Mouse (Mus musculus): Measurements from ENCODE around the gene Myo5a.

Gene Myo5a

DNA sequence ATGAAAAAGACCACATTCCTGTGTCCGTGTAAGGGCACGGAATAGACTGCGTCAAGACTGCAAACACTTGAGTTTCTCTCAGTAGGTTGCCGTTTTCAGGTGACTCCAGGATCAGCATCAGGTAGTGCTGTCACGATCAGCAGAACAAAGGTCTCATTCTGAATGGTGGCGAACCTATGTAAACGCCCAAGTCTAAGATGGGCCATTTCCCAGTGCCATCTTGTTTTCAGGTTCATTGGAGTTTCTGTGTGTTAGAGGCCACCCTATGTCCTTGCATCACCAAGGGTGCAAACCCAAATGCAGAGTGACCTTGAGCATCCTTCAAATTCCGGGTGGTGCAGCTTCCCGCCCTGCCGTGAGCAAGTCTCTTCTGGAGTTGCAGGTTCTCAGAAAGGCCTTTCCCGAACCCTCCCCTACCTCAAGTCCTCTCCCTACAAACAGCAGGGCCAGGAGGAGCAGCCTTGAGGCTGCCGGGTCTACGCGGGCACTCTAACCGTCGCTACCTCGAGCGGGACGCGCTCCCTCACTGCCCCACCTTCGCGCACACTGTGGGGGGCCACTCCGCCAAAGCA is at the start of gene Myo5a:
Gene Myo5a, plus strand, starts transcription at position 559 of the 572 bp plus-strand sequence.
- no peak for DNase-seq (ENCODE audit: low spot score)

DNA sequence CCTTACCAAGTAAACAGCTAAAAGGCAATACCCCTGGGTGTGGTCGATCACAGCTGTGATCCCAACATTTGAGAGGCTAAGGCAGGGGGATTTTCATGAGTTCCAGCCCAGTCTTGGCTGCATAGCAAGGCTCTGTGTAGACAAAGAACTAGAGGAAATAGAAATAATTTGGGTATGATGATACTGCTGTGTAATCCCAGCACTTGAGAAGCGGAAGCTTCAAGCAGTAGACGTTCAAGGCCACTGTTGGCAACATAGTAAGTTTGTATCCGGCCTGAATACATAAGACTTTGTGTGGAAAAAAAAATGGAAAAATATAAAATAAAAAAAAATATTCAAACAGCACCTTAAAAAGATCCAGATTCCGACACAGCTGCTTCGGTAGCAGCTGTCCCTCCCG is 48.3 kb upstream of the Myo5a start:
- no peak for DNase-seq (ENCODE audit: low spot score)

DNA sequence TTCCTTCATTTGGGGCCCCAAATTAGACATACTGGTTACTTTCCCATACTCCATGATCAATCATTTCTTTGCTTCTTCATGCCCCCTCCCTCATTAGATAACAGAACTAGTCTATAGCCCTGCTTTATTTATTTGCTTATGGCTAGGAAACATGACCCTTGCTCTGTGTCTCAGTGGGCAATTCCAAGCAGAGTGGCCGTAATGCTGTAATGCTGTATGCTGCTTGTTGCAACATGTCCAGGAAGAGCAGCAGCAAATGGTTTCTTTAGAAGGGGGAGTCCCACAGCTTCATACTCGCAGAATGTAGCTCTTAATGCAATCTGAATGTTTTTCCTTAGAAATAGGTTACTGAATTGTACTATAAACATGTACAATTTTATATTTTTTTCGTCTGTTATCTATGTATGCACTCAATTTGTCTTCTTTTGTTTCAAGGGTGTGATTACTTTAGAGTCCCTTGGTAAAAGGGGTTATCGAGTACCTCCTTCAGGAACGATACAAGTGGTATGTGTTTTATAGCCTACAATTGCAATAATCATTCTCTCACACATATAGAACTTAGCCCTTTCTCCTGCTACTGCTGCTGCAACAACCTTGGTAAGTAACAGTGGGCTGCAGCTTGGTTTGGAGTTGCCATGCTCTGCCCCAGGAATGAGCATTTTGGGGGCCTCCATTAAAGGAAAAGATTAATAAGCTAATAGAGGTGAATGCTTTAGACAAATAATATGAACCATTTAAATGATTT is 47.5 kb upstream of the Myo5a start:
- no peak for DNase-seq (ENCODE audit: low spot score)

- DNase-seq (ENCODE audit: low spot score), result no peak
Observed at GRCm38 (mm10) chr9:75024089-75024488, 46.7 kb upstream of the Myo5a start.

DNA sequence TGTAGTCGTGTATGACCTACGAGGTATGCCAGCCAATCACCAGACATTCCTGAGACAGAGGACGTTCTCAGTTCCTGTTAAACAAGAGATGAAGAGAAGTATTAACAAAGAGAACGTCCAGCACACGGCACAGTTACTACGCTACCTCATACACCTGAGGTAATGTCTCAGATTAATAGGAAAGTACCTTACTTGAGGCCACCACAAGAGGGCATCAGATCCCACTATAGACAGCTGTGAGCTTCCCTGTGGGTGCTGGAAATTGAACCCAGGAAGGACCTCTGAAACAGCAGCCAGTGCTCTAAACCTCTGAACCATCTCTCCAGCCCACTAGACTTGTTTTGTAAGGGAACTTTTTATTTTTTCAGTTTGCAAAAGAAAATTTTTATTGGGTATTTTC is 45.1 kb upstream of the Myo5a start:
- DNase-seq (ENCODE audit: low spot score), result no peak

DNA sequence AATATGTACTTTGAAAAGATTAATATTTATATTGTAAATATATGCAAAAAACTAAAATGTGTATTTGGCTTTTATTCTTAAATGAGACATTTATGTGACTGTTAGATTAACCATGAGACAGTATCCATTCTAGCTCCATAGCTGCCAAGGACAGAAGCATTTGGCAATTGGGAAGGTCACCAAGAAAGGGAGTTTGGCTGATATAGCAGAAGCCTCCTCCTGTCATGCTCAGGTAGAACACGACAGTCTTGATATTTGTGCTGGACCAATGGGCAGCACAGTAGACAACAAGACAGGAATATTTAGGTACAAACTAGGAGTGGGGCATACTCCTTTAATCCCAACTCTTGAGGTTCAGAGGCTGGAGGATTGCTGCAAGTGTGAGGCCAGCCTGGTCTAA is 38.4 kb upstream of the Myo5a start:
- no peak for DNase-seq (ENCODE audit: low spot score)

DNA sequence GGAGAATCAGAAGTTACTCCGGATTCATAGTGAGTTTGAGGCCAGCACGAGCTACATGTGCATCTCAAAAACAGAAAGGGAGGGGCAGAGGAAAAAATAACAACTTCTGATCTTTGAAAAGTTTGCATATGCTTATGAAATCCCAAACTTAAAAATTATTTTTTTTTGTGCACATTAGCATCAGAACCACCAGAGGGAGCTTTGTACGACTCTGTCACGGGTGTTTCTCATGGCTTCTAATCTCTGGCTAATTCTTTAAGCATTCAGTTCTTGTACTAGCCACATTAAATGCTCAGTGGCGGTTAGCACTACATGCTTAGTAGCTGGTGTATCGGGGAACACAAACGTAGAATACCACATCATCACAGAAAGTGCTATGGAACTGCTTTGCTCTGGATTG is 37.7 kb upstream of the Myo5a start:
- DNase-seq (ENCODE audit: low spot score), result no peak

DNA sequence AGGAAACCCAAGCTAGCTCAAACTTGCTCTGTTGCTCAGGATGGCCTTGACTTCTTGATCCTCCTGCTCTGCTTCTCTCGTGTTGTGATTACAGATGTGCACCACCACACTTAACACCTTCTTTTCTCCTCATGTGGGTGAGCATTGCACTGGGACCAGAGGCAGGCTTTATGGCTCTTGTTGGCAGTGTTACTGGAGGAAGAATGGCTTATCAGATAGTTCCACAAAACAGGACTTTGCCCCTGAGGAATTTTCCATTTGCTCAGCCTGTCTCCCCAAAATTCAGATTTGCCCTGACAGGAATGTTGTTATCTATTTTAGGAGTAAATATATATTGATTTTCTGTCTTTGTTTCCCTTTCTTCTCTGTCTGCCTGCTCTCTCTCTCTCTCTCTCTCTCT is 36.1 kb upstream of the Myo5a start:
- DNase-seq (ENCODE audit: low spot score), result no peak

DNA sequence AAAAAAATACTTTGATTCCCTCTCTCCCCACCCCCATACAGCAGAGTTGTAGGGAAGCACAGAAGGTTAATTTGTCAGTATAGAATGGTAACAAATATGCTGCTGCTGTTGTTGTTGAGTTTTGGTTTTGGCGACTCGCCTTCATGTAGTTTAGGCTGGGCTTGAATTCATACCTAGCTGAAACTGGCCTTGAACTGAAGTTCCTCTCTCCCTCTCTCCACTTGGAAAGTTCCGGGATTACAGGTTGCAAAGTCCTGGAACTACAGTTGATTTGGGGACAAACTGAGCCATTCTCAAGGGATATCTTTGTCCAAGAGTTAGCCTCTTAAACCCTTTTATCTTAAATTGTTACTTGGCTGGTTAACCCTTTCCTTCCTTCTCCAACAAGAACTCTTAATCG is 34.9 kb upstream of the Myo5a start:
- no peak for DNase-seq (ENCODE audit: low spot score)

DNA sequence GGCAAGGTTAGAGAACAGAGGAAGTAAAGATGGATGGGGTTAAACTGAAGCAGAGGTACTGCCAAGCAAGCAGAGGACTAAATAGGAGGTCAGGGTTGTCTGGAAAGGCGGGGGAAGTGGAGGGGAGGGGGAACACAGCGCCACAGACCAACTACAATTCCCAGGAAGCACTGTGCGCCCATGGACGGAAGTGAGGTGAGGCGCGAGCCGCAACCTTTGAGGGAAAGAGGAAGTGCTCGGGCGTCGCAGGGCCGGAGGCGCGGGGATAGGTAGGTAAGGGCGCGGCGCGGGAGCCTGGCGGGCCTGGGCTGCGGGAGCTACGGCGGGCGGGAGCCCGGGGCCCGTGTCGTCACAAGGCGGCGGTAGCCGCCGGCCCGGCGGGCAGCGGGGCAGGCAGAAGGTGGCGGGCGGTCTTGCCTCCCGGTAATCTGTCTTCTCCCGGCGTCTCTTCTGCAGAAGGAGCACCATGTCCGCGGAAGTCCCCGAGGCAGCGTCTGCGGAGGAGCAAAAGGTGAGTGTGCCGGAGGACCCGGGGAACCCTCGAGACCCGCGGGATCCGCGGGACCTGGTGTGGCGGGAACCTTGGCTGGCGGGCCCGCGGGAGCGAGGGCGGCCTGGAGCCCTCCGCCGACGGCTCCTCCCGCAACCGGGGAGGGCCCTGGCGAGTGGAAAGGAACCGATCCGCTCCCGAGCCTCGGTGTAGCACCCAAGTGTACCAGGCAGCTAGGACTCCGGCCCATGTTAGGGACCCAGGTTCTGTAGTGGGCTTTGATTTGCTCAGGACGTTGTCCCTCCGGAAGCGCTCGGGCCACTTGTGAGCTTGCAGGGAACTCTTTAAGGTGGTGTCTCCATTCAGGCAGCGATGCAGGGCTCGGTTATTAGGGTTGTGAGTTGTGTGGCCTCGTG is 33.1 kb upstream of the Myo5a start, which contains the start of gene Arpp19:
Gene Arpp19, plus strand, starts transcription at position 164 of the 906 bp plus-strand sequence.
- peak; percentile 88 for DNase-seq (ENCODE audit: low spot score)

DNA sequence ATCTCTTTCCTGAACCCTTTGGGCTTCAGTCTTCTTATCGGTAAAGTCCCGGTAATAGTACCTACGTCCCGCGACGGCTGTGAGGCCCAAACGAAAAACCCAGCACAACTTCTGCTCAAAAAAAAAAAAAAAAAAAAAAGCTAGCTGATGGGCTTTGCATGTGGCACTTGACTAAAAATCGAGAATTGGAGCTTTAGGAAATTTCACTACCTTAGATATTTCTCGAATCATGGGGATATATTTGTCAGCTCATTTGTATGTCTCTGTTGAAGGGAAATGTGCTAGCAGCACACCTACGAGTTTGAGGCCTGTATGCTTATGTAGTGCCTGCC is 32.5 kb upstream of the Myo5a start:
- no peak for DNase-seq (ENCODE audit: low spot score)

GRCm38 (mm10) chr9:75040566-75040965 is 30.2 kb upstream of the Myo5a start:
- DNase-seq (ENCODE audit: low spot score), result no peak

GRCm38 (mm10) chr9:75041840-75042525 is 28.8 kb upstream of the Myo5a start:
- no peak for DNase-seq (ENCODE audit: low spot score)

DNA sequence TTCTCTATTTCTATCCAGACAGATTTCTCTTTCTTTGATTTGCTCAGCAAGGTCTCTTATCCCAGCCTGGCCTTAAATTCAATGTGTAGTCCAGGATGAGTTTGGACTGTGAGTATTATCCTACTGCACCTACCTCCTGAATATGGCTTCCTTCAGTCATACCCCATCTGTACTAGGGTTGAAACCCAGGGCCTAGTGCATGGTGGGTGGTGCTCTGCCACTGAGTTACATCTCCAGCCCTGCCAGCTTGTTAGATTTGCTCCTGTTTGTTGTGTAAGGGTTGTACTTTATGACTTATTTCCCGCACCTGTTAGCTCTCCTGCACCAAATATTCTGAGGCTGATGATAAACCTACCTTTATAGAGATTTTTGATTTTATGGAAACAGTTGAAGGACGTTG is 27.6 kb upstream of the Myo5a start:
- DNase-seq (ENCODE audit: low spot score), result no peak

DNA sequence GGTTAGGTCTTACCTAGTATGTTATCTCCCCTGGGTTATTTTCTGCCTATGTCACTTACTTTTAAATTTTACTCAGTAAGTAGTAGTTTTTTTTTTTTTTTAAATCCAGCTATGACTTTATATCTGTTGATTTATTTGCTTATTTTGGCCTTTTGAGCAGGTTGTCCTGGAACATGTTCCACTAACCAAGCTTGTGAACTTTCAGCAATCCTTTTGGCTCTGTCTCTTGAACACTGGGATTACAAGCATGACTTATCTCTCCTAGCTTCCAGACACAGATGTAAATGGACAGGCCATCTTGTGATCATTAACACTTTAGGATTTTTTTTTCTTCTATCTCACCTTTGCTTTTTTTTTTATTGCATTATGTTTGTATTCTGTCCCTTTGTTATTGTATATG is 23.7 kb upstream of the Myo5a start:
- no peak for DNase-seq (ENCODE audit: low spot score)

DNA sequence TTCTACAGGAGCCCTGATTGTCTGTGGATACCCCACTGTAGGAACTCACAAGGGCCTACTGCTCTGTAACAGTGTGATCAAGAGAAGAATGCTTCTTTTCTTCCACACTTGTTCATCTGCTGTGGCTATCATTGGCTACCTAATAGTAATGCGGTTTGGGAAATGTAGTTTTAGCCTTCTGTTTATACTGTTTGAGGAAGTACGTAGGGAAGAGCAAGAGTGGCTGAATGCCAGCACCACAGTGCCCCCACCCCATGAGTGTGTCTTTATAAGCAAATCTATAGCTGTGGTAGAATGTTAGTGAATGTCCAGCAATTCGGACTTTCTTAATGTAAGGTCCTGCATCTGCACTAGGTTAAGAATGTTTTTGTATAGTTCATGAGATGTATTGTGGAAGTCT is 21.7 kb upstream of the Myo5a start:
- no peak for DNase-seq (ENCODE audit: low spot score)

GRCm38 (mm10) chr9:75050003-75050402 is 20.8 kb upstream of the Myo5a start:
- DNase-seq (ENCODE audit: low spot score), result peak; percentile 88

DNA sequence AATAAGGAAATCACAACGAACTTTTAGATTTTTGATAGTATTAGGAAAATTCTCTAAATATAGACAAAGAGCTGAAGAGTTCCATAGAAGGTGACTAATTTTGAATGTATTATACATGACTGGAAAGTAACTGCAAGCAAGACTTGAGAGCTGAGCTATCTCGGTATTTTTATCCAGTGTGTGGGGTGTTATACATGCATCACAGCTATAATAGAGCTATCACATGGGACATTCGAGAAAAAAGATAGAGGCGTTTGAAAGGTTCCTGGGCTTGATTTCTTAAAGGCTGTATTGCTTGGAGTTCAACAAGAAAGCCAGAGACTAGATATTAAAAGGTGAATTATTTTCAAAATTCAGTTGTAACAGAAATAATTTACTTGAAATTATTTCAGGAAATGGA is 19.0 kb upstream of the Myo5a start:
- no peak for DNase-seq (ENCODE audit: low spot score)

- DNase-seq (ENCODE audit: low spot score), result no peak
Observed at GRCm38 (mm10) chr9:75055046-75055445, 15.8 kb upstream of the Myo5a start.

- DNase-seq (ENCODE audit: low spot score), result no peak
Observed at GRCm38 (mm10) chr9:75064678-75065331, 6.0 kb upstream of the Myo5a start.

GRCm38 (mm10) chr9:75071029-75071705 is 352 bp downstream of the Myo5a start:
- DNase-seq (ENCODE audit: low spot score), result peak; percentile 77
